Mouse (Mus musculus) layer of hippocampus, adult 9-11 months (tissue): ENCODE data around the gene Crygf.
"Not testable (repeated sequence)": the region's sequence is repeated elsewhere in the genome, so short reads cannot be mapped to it uniquely, and the experiment has no call there.

ENCODE experiments used
- DNase-seq: peaks from one replicate; pipeline ENCODE4 v3.0.0; 2022

The Crygf gene

GRCm38 (mm10) chr1:65926294-65926693 is at the start of gene Crygf:
Gene Crygf, plus strand, starts transcription at chr1:65926520.
- DNase-seq, result no peak

- DNase-seq, result no peak
Observed at GRCm38 (mm10) chr1:65925361-65926210, 734 bp upstream of the Crygf start.

- not testable (repeated sequence) for DNase-seq
Observed at GRCm38 (mm10) chr1:65926696-65927095, 376 bp downstream of the Crygf start.

GRCm38 (mm10) chr1:65930055-65930454 is 3.7 kb downstream of the Crygf start:
- DNase-seq, result no peak

- DNase-seq, result no peak
Observed at GRCm38 (mm10) chr1:65932091-65932812, 5.9 kb downstream of the Crygf start.
